Mouse (Mus musculus): ENCODE results near the gene Smc6.

Smc6 gene

GRCm38 (mm10) chr12:11286382-11286781 is 20.7 kb downstream of the Smc6 start:
- no peak for DNase-seq

GRCm38 (mm10) chr12:11300858-11301257 is 35.2 kb downstream of the Smc6 start:
- no peak for DNase-seq

DNA sequence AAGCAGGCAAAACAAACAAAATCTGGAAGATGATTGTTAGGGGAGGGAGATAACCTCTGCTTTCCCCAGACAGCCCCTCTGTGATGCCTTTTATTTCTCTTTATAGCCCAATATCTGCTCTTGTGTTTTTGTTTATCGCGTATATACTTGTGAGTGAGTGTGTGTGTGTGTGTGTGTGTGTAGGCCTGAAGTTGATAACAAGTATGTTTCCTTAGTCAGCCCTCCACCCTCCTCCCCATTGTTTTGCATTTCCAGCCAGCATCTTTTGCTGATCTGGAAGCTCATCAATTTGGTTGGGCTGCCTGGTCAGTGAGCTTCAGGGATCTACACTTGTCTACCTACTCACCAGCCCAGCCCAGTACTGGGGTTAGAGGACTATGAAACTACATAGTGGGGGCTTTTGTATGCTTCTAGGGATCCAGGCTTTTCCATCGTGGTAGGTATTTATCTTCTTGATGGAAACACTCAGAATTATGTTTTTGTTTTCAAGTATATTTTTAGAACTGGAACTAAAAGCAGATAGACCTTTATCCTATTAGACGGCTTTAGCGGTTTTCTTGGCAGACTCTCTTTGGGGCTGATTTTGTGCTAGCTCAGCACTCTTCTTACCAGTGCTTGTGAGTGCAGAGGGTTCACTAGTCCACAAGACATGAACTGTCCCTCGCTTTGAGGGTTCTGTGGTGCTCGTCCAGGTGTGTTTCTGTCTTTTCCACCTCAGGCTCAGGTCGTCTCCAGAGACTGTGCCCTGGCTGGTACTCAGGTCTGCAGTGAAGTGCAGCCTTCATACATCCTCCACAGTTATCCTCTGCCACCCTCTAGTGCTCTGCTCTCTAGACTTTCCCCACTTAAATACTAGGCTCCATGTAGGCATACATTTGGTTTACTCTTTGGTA is 41.3 kb downstream of the Smc6 start:
- no peak for DNase-seq

DNA sequence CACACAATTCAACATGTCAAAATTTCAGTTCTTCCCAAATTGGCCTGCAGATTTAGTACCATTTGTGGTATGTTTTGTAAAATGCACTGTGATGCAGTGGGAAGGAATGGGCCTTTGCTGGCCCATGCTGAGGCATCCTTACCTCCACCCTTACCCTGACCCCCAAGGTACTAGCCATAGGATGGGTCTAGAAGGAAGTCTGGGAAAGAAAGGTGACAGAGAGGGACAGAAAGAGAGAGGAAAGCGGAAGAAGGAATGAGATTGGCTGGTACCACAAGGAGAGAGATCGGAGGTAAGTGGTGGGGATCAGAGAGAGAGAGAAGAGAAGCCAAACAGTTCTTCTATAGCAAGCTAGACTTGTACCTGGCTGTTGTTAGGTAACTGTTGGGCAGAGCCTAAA is 45.4 kb downstream of the Smc6 start:
- DNase-seq = no peak

DNA sequence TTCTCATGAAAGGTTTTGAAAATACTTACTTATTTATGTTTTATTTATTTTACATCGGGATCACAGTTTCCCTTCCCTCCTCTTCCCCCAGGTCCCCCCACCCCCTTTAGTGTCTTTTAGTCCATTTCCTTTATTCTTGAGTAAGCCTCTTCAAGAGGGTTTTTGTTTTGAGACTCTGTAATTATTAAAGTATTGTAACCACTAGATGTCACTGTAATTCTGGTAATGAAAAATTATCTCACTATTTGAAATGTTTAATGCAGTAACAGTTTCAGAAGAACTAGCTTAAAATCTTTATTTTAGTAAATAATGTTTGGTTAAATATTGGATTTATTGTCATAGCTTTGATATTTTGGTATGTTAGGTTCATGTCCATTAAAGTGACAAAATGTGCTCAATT is 48.2 kb downstream of the Smc6 start:
- no peak for DNase-seq

- no peak for DNase-seq
These were observed 52.0 kb downstream of the Smc6 start for GRCm38 (mm10) chr12:11317671-11318070.

DNA sequence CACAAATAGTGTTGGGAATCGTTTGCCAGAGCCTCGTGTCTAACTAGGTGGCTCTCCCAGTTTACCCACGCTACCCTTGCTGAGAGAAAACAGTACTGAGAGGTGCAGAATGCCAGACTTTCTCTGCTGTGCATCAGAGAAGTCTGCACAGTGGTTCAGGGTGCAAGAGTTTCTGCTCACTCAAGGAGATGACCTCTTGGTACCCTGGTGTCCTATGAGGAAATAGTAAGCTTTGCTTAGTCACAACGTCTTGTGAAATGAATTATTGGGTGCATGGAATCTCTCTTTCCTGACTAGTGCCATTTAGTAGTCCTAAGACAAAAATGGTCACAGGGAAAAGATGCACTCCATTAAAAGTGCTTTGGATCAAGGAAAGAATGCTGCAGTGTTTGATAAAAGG is 58.8 kb downstream of the Smc6 start:
- no peak for DNase-seq

DNA sequence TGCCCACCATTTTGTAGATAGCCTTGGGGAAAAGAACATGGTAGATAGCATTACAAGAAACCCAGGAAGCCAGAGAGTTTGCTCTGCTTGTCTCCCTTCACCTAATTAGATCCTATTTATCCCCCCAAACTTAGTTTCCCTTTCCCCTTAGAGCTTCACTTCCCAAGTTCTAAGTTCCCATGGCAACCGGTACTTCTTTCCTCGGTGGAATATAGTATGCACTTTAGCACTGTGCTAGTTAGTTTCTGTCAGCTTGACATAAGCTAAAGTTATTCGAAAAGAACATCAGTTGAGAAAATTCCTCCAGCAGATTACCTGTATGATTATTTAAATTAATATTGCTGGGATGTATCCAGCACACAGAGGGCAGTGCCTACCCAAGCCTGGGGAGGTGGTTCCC is 60.8 kb downstream of the Smc6 start:
- no peak for DNase-seq

DNA sequence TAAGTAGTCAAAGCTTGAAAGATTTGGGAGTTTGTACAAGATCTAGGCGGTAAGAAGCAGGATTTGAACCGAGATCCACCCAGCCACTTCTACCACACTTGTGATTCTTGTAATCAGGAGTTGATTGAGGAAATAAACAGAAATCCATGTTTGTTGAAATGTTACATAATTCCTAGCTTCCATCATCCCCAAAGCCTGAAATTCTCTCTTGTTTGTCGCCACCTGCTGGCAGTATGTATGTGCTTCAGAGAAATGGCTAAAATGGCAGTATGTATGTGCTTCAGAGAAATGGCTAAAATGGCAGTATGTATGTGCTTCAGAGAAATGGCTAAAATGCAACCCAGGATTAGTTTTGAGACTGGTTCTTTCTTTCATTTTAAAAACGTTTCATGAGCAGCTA is 71.2 kb downstream of the Smc6 start:
- DNase-seq = peak; percentile 67

DNA sequence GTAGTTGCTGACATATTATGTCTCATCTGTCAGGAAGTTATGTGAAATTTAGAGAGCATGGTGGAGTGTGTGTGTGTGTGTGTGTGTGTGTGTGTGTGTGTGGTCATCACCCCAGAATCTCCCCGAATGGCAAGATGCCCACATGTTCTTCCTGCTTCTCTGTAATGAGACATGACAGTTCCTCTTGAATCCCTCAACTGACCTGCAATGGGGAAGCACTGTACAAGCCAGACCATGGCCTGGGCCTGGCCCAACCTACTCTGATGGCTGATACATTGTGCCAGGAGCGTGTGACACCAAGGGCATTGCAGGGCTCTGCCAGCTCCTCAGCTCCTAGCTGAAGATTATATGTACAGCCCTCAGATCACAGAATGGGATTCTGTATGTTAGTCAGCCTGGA is 72.6 kb downstream of the Smc6 start:
- DNase-seq = no peak

DNA sequence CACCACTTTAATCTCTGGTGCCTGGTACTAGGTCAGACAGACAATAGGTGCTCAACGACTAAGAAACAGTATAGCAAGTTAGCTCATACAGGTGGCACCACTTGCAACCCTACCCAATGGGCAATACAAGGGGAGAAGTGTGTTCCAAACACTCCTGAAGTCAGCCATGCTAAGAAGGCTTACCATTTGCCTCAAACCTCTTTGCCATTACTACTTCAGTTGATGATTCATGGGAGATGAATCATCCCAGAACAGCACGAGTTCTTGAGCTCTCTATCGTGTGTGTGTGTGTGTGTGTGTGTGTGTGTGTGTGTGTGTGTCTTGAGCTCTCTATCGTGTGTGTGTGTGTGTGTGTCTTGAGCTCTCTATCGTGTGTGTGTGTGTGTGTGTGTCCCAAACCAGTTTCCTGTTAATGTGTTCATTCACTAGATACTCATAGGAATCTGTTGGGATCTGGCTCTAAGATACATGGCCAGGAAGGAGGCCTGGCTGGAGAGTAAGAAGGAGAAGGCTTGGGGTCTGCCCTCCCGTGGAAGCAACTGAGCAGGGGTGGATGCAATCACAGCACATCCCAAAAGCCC is 76.4 kb downstream of the Smc6 start:
- no peak for DNase-seq

DNA sequence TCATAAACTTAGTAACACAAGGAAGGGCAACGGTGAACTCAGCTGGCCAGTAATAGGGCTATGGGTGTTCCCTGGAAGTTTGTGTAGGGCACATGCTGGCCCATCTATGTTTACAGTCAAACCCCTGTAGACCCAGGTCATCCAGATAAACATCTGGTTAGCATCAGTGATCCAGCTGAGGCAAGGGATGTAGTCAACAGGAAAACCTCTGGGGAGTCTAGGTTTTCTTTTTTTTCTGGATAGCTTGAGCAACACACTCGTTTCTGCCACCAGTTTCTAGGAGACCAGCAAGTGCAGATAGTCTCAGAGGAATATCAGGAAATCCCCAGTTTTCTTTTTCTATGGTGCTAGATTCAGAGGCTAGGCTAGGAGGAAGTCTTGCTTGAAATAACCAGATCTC is 80.3 kb downstream of the Smc6 start:
- no peak for DNase-seq

- DNase-seq = no peak
These were observed 82.7 kb downstream of the Smc6 start for GRCm38 (mm10) chr12:11348423-11348822.

GRCm38 (mm10) chr12:11349870-11350269 is 84.2 kb downstream of the Smc6 start:
- no peak for DNase-seq

DNA sequence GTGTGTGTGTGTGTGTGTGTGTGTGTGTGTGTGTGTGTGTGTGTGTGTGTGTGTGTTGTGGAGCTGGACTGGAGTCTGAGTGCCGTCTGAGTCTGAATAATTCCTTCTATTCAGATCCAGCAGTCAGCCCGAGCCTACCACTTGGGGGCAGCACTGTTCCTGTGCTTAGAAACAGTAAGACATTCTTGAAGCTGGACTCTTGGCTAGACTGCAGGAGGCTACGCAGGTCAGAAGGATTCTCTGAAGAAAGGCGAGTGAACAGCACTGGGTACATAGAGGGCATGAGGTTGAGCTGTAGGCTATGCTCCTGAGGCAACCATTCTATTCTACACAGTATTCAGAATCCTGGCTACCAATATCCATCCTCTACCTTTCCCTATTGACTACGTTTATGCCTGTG is 85.2 kb downstream of the Smc6 start:
- DNase-seq = peak; percentile 85

GRCm38 (mm10) chr12:11362435-11362834 is 96.7 kb downstream of the Smc6 start:
- DNase-seq = no peak

- DNase-seq = no peak
These were observed 99.2 kb downstream of the Smc6 start for GRCm38 (mm10) chr12:11364870-11365269.

DNA sequence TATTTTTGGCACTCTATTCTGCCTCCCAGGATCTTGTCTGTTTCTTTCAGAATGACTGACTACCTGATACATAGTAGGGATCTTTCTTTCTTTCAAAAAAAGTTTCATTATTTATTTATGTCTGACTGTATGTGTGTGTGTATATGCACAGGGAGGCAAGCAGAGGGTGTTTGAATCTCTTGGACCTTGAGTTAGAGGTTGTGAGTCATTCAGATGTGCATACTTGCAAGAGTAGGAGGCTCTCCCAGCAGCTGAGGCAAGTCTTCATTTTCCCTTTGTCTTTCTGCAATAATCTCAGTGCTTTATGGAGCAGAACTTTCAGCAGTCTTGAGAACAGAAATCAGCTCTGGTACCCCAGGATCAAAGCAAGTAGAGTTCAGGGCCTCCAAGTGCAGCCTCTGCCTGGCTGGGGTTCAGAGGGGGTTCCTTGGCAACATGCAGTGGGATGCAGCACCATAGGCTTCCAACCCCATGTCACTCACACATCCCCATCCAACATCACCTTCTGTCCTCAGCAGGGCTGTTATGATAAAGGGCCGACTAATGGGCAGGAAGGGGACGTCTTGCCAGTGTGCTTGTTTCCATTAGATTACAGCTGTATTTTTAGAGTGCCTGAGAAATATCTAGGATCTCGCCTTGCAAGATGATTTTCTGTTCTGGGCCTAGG is 101.5 kb downstream of the Smc6 start:
- no peak for DNase-seq
